Mouse (Mus musculus): ENCODE results near the gene Dach1. TPM values are rescaled to one million over a fixed set of nuclear protein-coding genes. Genes with fewer than 3 reads are reported as not detected.

Gene Dach1
- total RNA-seq, 2 experiments from 2014 or later = 5.4 to 6.1 TPM

DNA sequence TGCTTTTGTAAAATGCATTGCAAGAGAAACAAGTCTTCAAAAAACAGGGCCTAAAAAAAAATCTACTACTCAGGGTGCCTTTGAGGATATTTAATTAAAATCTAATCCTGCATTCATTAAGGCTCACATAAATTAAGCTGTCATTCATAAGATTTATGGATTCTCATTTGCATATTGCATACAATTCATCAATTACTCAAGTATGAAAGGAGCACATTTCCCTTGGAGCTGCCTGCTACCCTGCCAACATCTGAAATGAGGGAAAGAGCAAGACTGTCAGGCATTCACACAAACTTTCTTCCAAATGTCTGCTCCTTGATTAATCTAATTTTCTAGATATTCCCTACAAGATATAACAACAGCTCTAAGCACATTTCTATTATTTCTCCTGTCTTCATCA, 122.6 kb downstream of the Dach1 start:
- DNase-seq (ENCODE audit: low spot score in 2 of 2) = no peak

- no peak for DNase-seq (ENCODE audit: low spot score in 2 of 2)
Measured at GRCm38 (mm10) chr14:98038524-98038923, 131.0 kb downstream of the Dach1 start.

DNA sequence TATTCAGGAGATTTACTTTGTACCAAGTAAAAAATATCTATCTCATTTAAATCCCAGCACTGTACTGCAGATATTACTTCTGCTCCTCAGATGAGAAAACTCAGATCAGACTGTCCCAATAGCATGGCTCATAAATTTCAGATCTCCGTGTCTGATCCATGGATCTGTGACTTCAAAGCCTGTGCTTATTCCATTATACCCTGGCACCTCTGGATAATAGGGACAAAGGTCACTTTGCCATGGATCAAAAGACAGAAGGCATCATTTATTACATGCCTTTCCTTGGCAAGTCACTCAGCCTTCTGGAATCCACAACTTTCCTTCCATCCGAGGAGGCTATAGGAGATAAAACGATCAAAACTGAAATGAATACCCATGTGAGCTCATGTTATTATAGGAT, 132.4 kb downstream of the Dach1 start:
- DNase-seq (ENCODE audit: low spot score in 2 of 2) = no peak

GRCm38 (mm10) chr14:98035261-98035660, 134.3 kb downstream of the Dach1 start:
- DNase-seq (ENCODE audit: low spot score in 2 of 2) = no peak

- DNase-seq (ENCODE audit: low spot score in 2 of 2) = no peak
Measured at GRCm38 (mm10) chr14:98023540-98023939, 146.0 kb downstream of the Dach1 start.

DNA sequence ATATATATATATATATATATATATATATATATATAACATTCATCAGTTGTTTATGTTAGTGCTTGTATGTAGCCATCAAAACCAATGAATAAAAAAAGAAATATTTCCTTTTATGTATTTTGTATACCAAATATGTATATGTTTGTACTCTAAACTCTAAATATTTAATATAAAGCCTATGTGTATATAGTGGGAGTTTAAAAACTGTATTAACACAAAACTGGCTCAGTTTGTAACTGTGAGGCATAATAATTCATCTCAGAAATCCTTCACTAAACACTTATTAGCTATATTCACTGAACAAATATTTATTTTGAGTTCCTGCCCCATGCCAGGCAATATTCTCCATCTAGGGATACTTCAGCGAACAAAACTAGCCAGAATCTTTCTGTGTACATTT, 155.5 kb downstream of the Dach1 start:
- no peak for DNase-seq (ENCODE audit: low spot score in 2 of 2)

GRCm38 (mm10) chr14:98008501-98008900, 161.1 kb downstream of the Dach1 start:
- no peak for DNase-seq (ENCODE audit: low spot score in 2 of 2)

DNA sequence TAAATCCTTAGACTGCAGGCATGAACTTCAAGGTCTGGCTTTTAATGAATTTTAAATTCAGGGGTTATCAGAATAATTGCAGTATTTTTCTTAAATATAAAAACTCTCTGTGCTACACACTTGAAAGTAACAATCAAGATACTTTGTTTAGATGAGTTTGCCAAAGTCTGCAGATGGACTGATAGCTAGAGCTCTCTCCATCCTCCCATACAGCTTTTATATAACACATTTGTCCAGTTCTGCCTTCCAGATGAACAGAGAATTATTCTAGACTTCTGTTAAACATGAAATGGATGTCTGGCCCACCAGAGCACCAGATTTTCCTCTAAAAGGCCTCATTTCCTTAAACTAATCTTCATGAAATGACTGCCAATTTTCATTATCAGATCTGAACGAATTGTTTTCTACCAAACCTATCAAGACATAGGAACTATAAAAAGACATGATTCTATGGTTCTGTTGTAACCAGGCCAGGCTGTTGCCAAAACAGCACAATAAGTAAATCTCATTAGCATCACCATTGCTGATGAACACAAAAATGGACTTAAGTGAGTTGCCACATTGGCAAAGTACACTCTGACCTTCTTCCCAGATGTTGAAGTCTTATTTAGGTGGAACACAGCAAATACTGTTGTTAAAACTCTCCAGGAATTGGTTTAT, 167.4 kb downstream of the Dach1 start:
- peak in 1 of 2 experiments; percentile 18 for DNase-seq (ENCODE audit: low spot score in 2 of 2)

DNA sequence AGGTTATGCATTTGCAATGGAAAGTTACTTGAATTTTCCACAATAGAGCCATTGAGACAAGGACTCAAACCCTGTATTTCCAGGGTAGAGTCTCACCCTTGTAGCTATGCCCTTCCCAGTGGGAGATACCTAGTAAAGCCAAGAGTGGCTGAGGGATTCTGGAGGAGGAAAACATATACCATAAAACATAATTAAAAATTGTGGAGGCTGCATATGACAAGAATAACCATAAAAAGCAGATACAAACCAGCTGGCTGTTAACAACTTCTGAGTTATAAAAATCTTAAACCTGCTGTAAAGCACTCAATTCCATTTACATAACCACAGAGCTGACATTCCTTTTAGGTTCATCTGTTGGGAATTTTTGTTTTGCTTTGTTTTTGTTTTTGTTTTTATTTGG, 171.0 kb downstream of the Dach1 start:
- DNase-seq (ENCODE audit: low spot score in 2 of 2) = no peak

GRCm38 (mm10) chr14:97983251-97983650, 186.3 kb downstream of the Dach1 start:
- DNase-seq (ENCODE audit: low spot score in 2 of 2) = no peak

DNA sequence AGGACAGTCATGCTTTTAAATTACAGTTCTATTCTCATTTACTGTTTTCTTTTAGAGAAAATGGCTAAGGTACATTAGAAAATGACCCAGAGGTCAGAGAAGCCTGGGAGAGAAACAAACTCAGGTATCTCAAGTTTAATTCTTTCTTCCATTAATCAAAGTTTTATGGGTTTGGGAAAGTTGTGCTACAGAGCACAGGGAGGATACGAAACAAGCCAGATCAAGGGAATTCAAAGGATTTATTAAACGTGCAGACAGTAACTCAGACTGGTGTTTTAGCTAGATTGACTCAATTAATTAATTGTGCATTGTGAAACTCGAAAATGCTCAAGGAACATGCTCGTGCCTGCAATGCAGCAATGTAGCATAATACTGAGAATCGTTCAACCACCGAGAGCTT, 186.9 kb downstream of the Dach1 start:
- no peak for DNase-seq (ENCODE audit: low spot score in 2 of 2)

- DNase-seq (ENCODE audit: low spot score in 2 of 2) = no peak
Measured at GRCm38 (mm10) chr14:97980879-97981278, 188.7 kb downstream of the Dach1 start.

GRCm38 (mm10) chr14:97976091-97976490, 193.5 kb downstream of the Dach1 start:
- no peak for DNase-seq (ENCODE audit: low spot score in 2 of 2)

- no peak for DNase-seq (ENCODE audit: low spot score in 2 of 2)
Measured at GRCm38 (mm10) chr14:97975447-97975846, 194.1 kb downstream of the Dach1 start.

DNA sequence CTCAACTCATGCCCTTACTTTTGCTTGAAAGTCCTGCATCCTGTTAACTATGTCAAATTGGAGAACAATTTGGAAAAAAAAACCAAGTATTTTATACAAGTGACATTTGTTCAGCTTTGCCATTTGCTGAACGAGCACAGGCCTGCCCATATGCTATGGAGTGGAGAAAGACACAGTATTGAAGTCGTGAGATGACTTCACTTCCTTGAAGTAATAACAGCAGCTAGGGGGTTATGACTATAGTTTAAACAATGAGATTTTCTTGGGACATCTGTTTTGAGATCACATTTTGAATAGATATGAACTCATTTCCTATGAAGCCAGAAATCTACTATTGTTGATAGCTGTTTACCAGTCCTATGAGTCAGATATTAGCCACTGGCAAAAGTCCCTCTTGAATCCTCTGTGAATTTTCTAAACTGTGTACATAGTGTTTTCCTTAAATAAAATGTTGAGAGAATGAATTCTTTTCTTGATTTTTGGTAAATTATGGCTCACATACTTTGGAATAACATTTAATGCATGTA, 205.0 kb downstream of the Dach1 start:
- DNase-seq (ENCODE audit: low spot score in 2 of 2) = no peak

DNA sequence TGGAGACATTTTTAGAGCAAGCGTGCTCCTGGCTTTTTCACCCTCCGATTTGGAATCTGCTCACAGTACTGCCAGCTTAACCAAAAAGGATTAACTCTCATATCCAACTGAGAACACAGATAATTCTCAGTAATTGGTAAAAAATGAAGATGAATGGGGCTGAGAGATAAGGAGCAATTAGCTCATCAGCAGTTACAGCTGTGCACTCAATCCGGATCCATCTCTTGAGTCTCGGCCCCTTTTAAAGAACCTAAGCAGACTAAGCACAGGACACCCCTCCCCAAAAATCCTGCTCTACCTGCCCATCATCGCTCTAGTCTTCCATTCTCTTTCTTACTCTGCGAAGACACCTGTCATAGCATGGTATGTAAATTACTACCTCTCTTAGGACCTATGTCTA, 205.9 kb downstream of the Dach1 start:
- no peak for DNase-seq (ENCODE audit: low spot score in 2 of 2)

- DNase-seq (ENCODE audit: low spot score in 2 of 2) = no peak
Measured at GRCm38 (mm10) chr14:97956356-97956755, 213.2 kb downstream of the Dach1 start.

DNA sequence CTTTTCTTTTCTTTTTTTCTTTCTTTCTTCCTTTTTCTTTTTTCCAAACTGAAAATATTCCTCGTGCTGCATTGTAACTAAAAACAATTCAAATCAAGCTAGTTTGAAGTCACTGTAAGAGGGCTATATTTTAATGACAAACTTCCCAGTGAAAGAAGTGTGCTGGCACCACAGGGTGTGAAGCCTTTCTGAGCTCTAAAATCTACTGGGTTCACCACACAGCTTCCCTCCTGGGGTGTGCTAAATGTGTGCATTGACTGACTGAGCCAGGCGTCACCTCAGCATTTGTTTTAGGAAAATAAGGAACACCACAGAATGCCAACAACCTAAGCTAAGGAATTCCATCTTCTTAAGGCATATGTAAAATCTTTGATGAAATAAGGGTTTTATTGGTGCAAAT, 224.1 kb downstream of the Dach1 start:
- no peak for DNase-seq (ENCODE audit: low spot score in 2 of 2)

DNA sequence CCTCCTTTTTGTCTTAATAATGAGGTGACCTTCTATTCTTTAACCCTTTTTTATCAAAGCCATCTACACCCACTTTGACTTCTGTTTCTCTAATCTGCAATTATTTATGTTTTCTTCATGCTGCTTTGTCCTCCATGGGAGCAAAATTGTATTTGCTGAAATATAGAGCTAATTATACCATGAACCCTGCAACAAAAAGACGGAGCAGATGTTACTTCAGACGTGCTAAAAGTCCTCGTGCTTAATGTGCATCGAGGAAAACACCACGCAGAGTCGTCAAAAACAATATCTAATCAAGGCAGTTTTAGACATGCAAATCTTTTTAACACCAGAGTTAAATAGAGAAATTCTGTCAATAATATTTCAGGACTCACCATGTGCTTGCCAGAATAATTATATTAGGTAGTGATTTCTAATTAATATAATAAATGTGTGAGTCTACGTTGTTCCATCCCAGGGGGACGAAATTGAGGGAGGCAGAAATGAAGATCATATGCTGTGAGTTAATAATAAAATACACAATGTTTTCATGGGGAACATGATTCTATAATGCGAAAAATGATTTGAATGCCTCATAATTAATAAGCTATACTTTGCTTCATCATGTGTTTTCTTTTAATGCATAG, 224.8 kb downstream of the Dach1 start:
- no peak for DNase-seq (ENCODE audit: low spot score in 2 of 2)

DNA sequence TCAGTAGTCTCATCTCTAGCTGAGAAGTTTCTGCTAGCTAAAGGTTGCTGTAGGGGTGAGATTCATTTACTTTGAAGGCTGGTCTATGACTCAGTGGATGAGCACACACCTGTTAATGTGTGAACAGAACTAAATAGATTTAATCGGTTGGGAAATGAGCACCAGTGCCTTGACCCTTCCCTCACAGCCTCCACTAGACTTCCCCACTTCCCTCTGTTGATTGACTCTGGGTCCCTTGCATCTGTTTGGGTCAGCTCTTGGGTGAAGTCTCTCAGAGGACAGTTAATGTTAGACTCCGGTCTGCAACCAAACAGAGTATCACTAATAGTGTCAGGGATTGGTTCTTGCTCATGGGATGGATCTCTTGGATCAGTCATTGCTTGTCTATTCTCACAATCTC, 227.2 kb downstream of the Dach1 start:
- DNase-seq (ENCODE audit: low spot score in 2 of 2) = no peak

DNA sequence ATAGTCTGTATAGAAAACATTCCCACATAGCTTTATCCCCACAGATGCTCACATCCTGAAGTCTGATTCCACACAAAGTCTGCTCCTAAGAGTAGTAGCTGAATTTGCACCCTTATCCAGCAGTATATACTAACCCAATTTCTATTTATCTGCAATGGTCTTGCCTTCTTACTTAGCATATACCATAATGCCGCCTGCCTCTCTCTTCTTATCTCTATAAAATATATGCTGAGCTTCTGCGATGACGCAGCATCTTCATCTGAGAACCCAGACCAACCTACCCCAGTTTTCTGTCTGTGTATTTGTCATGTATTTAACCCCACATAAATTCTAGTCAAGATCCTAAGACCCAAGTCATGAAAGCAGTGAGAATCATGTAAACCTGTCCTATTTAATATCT, 272.9 kb downstream of the Dach1 start:
- DNase-seq (ENCODE audit: low spot score in 2 of 2) = no peak

- no peak for DNase-seq (ENCODE audit: low spot score in 2 of 2)
Measured at GRCm38 (mm10) chr14:97881976-97882375, 287.6 kb downstream of the Dach1 start.

GRCm38 (mm10) chr14:97871001-97871400, 298.6 kb downstream of the Dach1 start:
- no peak for DNase-seq (ENCODE audit: low spot score in 2 of 2)
